Mouse (Mus musculus) cerebellum, adult 11 months (tissue): Measurements from ENCODE around the gene Lamtor3.
"Not testable (repeated sequence)": the region's sequence is repeated elsewhere in the genome, so short reads cannot be mapped to it uniquely, and the experiment has no call there.

Experiments used
- DNase-seq: peaks from one replicate; pipeline ENCODE4 v3.0.0; 2022

Gene Lamtor3

DNA sequence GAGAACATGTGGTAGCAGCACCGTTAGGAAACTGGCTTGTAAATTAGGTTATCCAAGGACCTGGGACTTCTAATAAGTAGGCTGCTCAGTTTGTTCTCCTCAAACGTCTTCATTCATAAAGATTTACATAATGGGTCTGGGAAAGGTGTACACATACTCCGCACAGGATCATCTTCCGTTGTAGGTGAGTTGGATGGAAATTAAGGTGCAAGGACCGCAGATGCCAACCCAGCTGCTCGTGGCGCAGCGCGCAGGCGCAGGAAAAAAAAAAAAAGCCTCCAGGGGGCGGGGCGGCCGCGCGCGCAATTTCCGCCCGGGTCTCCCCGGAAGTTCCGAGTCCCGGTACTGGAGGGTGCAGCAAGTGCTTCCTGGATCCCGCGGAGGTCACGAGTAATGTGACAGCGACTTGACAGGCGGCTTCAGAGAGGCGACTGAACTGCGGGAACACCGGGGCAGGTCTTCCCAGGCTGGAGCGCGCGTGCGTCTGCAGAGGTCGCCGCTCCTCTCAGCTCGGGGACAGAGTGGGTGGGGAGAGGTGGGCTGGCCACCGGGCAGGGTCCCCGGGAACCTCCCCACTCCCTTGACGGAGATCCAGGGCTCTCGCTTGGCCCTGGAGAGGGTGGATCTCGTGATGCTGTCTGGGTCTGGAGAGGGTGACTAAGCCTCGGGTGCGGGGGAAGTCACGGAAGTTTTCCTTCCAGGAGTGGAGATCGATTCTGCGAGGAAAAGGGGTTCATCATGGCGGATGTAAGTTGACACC is at the start of gene Lamtor3:
Gene Lamtor3, plus strand, starts transcription at position 335 of the 760 bp plus-strand sequence.
- DNase-seq: peak; percentile 84

DNA sequence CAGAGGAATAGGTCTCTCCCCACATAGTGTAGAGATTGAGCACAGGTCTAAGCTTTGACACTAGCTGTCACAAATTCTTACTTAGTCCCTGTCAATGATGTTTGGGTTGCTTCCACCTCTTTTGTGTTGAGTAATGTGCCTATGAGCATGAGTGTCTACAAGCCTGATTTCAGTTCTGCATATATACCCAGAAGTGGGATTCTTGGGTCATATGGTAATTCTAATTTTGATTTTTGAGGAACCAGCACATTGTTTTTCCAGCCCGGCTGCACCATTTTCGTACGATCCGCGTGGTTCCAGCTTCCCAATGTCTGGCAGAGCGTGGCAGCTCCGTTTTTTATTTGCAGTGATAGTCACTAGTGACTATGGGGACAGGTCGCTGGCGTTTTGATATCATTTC is 48.9 kb upstream of the Lamtor3 start:
- no peak for DNase-seq

DNA sequence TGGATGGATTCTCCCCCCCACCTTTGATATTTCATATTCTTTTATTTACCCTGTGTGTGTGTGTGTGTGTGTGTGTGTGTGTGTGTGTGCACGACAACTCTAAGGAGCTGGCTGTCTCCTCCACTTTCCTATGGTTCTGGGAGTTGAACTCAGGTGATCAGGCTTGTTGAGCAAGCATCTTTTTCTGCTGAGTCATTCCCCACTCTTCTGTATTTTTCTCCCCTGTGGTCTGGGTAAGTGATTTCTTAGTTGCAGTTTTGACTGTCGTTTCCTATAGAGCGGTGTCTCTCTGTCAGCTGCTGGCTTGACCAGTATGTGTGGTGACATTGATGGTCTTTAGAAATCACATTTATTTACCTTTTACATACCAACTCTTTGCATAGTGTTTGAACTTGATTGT is 39.0 kb upstream of the Lamtor3 start:
- no peak for DNase-seq

DNA sequence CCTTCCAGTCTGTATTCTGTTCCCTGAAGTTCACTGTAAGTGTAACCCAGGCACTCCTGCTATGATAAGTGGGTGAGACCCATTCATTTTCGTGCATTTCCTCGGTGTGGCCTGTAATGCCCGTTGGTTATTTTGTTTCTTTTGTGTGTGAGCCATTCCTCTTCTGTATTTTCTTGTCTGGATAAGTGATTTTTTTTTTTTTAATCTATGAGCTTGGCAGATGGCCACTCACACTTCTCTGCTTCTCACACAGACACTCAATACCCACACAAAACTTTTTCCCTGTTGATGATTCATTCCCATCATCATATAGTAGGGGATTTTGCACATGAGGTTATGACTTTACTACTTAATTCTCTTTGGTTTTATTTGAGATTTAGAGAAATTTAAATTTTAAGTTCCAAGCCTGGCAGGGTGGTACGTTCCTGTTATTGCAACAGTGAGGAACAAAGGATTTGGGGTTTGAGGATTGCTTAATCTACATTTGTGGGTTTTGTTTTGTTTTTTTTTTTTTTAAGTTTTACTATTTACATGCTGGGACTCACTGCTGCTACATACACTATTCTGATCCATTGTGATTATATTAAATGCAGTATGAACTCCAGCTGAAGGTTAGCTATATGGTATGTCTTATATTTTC is 38.1 kb upstream of the Lamtor3 start:
- DNase-seq: no peak

DNA sequence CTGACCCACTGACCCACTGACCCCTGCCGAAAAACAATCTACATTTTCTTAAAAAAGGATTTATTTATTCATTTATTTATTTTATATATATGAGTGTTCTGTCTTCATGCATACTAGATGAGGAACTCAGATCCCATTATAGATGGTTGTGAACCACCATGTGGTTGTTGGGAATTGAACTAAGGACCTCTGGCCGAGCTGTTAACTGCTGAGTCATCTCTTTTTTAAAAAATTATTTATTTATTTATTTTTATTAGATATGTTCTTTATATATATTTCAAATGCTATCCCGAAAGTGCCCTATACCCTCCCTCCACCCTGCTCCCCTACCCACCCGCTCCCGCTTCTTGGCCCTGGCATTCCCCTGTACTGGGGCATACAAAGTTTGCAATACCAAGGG is 37.2 kb upstream of the Lamtor3 start:
- DNase-seq: no peak

DNA sequence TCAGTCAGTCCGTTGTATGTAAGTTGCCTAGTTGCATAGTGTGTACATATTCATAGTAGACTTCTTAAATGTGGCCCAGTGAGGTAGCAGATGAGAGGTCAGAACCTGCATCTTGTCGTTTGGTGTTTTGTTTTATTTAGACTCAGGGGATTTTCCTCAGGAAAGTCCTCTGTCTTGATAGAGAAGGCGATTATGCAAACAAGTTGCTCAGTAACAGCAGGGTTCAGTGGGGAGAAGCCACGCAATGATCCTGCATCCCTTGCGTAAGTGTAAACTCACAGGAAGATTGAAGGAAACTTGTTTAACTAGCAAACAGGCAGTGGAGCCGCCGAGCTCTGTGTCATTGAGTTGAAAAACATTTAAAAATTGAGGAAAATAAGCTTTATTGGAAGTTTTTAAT is 30.3 kb upstream of the Lamtor3 start:
- no peak for DNase-seq

DNA sequence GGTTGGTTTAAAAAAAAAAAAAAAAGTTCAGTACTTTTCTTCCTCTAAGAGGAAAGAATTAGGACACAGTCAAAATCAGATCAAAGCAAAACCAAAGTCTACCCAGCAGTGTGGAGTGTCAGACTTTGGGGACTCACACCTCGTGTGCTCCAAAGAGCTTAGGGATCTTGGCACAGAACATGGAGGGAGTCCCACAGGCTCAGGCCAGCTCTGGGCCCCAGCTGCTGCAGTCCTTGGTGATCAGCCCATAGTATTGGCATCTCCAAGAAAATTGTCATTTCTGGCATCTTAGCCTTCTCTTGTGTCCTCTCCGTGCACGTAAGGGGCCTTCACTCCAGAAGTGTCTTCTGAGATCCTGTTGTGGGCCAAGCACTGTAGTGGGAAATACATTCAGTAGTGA is 27.2 kb upstream of the Lamtor3 start:
- no peak for DNase-seq

DNA sequence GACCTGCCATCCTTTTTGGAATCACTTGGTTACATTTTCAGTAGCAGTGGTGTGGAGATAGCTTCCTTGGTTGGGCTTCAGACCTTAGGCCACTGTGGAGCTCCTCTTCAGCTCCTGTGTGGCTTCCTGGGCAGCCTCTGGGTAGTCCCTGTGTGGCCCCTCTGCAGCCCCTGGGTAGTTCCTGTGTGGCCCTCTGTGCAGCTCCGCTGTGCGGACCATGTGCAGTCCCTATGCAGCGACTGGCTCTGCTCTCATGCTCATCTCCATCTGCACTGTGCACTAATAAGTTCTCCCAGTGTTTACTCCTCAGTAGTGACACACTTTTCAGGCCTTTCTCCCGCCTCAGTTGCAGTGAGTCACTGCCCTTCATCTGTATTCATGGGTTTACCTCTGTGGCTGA is 26.2 kb upstream of the Lamtor3 start:
- no peak for DNase-seq

DNA sequence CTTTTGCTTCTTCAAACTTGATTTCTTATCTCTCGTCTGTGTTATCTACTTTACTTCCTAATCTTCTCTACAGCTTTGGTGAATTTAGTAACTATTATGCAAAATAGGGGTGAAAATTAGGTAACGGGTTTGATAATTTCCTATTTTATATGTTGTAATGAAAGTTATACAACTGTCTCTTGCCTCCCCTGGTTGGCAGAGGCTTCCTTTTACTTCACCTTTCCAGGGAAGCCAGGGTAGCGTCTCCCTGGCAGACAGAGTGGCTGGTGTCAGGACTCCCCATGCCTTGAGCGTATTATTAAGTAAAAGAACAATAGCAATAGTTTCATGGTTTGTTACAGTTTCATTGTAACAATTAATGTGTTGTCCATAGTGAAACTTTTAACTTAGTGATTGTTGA is 24.5 kb upstream of the Lamtor3 start:
- DNase-seq: no peak

DNA sequence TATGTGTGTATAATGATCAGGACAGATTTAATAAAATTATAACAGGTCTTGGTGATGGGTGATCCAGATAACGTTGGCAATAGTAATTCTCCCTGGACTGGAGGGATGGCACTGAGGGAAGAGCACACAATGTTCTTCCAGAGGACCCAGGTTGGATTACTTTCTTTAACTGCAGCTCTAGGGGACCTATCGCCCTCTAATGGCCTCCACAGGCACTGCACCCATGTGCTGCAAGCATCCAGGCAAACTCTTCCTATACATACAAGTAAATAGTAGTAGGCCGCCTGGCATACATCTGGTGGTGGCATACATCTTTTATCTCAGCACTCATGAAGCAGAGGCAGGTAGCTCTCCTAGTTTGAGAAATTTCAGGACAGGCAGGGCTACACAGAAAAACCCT is 23.1 kb upstream of the Lamtor3 start:
- DNase-seq: no peak

DNA sequence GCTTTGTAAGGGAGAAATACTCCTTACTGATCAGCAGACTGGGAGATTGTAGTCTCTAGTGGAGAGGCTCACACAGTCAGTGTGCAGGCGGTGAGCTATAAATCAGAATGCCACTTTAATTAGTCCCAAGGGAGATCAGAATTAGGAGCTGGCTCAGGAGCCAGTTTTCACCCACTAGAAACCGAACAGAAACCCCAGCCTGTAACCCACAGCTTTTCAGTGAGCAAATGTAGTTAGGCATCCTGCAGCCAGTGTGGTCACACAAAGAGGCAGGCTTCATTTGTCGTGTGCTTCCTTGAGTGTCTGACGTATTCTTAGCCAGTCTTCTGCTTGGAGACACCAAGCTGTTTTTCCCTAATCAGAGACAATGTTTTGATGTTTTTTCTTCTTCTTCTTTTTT is 21.9 kb upstream of the Lamtor3 start:
- DNase-seq: no peak

DNA sequence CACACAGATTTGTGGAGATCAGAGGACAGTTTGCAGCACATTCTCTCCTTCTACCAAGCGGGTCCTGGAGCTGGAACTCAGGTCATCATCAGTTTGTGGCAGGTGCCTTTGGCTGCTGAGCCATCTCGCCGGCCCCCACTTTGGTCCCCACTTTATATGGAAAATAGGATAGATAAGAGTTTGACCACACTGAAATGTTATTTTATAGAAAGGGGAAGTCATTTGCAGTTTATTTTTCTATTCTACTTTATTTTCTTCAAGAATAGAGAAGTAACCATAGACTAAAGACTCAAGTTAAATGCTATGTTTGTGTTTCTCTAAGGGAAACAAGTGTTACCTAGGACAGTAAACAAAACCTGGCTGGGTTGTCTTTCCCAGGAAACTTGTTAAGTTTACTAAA is 21.4 kb upstream of the Lamtor3 start:
- no peak for DNase-seq

DNA sequence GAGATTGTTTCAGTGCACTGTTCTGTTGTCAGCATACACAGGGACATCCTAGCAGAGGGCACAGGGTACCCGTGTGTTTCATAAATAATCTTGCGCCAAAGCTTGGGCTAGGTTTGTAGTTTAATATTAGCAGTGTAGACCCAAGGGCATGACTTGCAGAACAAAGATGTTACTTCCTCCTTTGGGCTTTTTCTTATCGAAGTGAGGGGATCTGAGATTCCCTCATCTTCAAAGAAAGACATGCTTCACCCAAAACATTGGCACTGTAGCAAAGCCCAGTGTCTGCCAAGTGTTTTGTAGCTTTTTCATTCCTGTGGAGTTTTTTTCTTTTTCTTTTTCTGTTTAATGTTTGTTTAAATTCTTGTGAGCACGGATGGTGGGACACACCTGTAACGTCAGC is 20.6 kb upstream of the Lamtor3 start:
- no peak for DNase-seq

DNA sequence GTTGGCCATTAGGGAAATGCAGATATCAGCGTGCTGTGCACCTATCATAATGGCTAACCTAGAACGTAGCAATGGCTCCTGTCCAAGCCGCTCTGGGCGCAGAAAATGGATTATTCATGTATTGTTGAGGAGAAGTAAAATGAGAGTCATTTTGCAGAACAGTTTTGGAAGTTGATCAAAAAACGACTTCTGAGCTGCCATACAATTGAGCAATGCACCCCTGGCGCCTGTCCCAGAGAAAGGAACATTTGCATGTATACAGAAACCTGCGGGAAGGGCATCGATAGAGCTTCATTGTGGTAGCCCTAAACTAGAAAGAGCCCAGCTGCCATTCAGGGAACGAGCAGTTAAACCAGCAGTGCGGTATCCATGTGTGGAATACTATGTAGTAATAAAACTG is 18.2 kb upstream of the Lamtor3 start:
- no peak for DNase-seq

DNA sequence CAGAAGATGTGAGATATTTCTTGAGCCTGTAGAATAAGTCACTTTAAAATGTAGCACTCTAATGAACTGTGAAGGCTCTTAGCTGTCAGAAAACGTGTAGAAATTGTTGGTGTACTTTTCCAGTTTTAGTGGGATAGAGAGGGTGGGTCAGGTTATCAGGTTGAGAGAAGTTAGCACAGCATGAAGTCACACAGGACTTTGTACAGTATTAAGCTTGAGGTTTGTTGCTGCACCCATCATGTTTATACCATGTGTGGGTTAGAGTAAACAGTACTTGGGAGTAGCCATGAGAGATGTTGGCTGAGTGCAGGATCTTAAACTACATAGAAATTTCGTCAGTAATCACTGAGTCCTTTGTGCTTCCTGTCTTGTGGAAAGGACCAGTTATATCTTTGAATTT is 5.2 kb upstream of the Lamtor3 start:
- no peak for DNase-seq

DNA sequence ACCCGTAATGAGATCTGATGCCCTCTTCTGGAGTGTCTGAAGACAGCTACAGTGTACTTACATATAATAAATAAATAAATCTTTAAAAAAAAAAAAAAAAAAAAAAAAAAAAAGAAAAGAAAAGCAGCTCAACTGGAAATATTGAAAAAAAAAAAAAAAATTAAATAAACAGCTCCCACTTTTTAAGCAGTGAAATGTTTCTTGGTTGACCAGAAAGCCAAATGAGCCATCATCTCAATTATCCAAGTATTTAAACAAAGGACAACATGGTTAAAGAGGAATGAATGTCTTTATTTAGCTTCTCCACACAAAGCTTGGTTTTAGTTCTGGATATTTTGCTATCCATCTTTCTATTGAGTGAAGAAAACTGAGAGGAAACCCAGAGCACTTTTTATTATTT is 3.7 kb upstream of the Lamtor3 start:
- not testable (repeated sequence) for DNase-seq

DNA sequence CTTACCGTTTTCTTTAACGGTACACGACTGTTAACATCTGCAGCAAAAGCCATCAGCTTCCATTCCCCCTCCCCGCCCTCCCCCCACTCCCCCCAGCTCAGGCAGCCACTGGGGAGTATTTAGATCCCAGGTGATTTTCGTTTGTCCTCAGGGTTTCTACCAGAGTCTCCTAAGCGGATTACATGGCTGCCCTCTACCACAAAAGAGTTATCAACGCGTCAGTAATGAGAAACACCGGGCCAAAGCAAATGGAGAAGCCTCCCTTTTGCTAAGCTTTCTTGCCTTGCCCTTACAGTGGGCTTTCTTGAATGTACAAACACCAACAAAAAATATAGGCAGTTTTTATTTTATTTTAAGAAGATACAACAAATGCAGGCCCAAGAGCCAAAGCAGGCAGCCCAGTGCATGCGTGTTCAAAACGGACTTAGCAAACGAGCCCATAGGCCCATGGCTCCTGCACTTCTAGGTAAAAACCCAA is 573 bp upstream of the Lamtor3 start:
- no peak for DNase-seq

DNA sequence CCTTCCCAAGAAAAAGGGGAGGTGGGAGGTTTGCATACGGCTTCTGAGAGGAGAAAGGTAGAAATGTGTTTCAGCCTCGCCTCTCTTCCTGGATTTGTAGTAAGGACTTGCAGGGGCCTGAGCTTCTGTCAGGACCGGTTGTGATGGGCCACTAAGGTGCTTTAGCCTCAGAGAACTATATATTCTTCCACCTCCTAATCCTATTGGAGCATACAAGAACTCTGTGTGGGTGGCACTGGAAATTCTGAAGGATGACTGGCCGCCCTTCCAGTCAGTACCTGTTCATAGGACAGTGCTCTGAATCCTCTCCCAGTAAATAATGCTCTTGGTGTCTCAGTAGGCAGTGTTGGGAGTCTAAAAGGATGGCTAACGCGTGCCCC is 616 bp downstream of the Lamtor3 start:
- DNase-seq: no peak

DNA sequence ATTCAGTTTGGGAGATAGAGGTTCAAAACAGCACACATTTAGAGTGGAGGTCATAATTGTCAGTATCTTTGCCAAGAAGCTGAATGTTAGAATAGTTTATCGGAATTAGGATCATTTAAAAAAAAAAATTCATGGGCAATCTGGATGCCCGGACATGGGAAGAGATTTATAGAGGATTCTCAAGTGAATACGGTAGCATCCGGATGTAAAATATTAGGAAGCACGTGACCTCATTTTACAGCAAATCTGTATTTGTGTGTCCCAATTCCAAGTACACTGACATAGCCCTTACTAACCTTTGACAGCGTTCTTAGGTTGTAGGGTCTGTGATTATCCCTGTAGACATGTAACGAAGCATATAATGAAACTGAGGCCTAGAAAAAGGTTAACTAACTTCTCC is 1.1 kb downstream of the Lamtor3 start:
- no peak for DNase-seq

DNA sequence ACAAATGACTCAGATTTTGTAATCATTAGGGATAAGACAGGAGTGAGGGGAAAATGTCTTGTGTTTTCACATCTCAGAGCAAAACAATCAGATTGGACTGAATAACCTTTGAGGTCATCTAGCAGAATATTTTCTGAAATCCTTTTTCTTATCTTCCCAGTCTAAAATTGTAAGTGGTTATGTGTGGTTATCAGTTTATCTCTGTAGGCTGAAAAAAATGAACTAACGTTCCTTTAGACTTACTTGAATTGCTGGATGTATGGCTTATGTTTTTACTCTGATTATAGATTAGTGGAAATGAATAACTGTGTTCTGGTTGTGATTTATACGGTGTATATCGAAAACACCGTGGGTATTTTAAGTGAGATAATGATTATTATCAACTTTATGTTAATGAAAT is 2.3 kb downstream of the Lamtor3 start:
- DNase-seq: no peak

DNA sequence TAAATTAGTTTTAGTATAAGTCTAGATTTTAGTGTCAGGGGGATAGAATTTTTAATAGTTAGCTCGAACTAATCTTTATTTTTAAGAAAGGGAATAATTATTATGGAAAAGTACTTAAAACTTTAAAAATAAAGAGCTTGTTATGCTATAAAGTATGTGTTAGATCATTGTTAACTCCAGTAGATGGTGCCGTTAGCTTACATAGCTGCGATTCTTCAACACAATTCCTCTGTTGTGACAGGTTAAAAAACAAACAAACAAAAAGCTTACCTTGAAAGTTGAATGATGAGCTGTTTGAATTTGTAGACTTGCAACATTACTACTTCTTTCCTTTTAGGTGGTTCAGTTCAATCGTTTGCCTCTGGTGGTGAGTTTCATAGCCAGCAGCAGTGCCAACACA is 8.7 kb downstream of the Lamtor3 start:
- no peak for DNase-seq

DNA sequence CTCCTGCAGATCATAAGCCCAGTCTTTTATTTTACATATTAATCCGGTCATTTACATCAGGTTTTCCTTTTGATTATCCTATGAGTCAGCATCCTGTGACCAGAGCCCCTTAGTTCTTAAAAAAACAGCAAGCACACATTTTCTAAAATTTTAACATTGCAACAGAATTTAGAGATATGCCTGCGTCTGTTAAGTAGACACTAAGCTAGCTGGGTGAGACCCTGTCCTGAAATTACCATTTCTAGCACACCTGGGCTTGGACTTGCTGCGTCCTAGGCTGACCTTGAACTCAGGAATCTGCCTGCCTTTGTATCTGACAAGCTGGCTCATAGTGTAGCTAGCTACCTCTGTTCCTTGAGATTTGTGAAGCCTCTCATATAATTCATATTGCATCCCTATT is 11.6 kb downstream of the Lamtor3 start:
- DNase-seq: no peak

DNA sequence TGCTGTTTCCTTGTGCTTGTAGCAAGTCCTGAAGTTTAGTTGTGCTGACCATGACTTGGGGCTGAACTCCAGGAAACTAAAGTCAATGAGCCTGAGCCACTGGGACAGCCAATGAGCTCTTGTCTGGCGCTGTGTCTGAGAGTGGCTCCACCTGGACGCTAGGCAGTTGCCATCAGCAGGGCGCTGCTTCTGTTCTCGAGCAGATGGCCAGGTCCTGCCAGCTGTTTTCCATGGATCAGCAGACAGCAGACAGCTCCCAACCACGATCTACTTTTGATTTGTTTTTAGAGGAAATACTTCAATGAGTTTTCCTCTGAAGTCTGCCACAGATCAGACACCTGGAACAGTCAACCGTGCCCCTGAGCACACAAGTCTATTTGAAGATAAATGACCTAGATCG is 14.4 kb downstream of the Lamtor3 start:
- DNase-seq: no peak

DNA sequence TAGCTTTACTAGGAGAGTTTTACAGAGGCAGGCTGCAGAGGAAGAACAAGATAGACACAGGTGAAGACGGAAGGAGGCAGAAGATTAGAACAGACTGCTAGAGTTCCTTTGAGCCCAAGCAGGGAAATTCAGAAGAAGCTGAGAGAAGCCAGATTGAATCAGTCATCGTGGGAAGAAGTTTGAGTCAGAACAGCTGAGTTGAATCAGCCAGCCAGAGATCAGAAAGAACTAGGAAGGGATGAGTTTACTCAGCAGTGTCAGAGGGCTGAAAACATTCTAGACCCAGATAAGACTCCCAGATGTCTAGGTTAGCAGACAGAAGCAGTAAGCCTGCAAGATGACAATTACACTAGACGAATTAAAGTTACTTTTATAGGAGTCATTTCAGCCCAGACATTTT is 15.7 kb downstream of the Lamtor3 start:
- DNase-seq: no peak
